Mouse (Mus musculus): ENCODE measurements around the gene Gstt1.

GRCm38 (mm10) chr10:75789841-75790240 lies 8.5 kb downstream of the Gstt1 start:
- TF ChIP-seq CTCF (IDR thresholded peaks at IDR 0.05; ENCODE audit: low read depth) (no peak), EP300 (IDR thresholded peaks at IDR 0.05; ENCODE audit: low read depth) (no peak)

Data from liver, embryonic 14.5 days (tissue).